Mouse (Mus musculus) right cerebral cortex, adult 18-20 months (tissue): ENCODE measurements around the gene Syndig1.
A peak's percentile ranks its signal among the peaks of the same experiment; 100 is the strongest.

Source experiments
- DNase-seq: peaks from one replicate; pipeline ENCODE4 v3.0.0; 2022; ENCODE audit warnings: mixed read lengths

Syndig1 gene

GRCm38 (mm10) chr2:149983107-149983506 lies 154.1 kb downstream of the Syndig1 start:
- no peak for DNase-seq

GRCm38 (mm10) chr2:149987610-149988009 lies 158.6 kb downstream of the Syndig1 start:
- no peak for DNase-seq

- DNase-seq: no peak
Observed at GRCm38 (mm10) chr2:149991506-149991905, 162.5 kb downstream of the Syndig1 start.

GRCm38 (mm10) chr2:149992921-149993320 lies 163.9 kb downstream of the Syndig1 start:
- no peak for DNase-seq

GRCm38 (mm10) chr2:149996382-149996964 lies 167.5 kb downstream of the Syndig1 start:
- no peak for DNase-seq

- no peak for DNase-seq
Observed at GRCm38 (mm10) chr2:149997657-149998056, 168.6 kb downstream of the Syndig1 start.

GRCm38 (mm10) chr2:149998373-149999108 lies 169.5 kb downstream of the Syndig1 start:
- DNase-seq: no peak

- DNase-seq: no peak
Observed at GRCm38 (mm10) chr2:150000564-150000963, 171.6 kb downstream of the Syndig1 start.

GRCm38 (mm10) chr2:150003499-150003898 lies 174.5 kb downstream of the Syndig1 start:
- no peak for DNase-seq

GRCm38 (mm10) chr2:150012787-150013346 lies 183.9 kb downstream of the Syndig1 start:
- DNase-seq: no peak

- DNase-seq: no peak
Observed at GRCm38 (mm10) chr2:150013785-150014184, 184.8 kb downstream of the Syndig1 start.

- DNase-seq: no peak
Observed at GRCm38 (mm10) chr2:150016303-150016702, 187.3 kb downstream of the Syndig1 start.

- DNase-seq: no peak
Observed at GRCm38 (mm10) chr2:150020706-150021105, 191.7 kb downstream of the Syndig1 start.

- DNase-seq: peak; percentile 15
Observed at GRCm38 (mm10) chr2:150023873-150024339, 194.9 kb downstream of the Syndig1 start.

GRCm38 (mm10) chr2:150043531-150043930 lies 214.5 kb downstream of the Syndig1 start:
- DNase-seq: no peak
